Mouse (Mus musculus): ENCODE results near the gene Dclre1a. TPM values are rescaled to one million over a fixed set of nuclear protein-coding genes. Genes with fewer than 3 reads are reported as not detected.

Gene Dclre1a
- 10 to 100 TPM in 1 of 2 experiments, 1 to 10 TPM in 1; 8.9 to 14.3 TPM for total RNA-seq (2021)
- long read RNA-seq, experiment 1, full-length matches to known transcripts, result 3 of 13 reads
- long read RNA-seq, experiment 1, partial matches to known transcripts, result 3 of 13 reads
- long read RNA-seq, experiment 1, other reads (novel, unspliced or antisense), result 7 of 13 reads
- long read RNA-seq, experiment 2, full-length matches to known transcripts, result 2 of 11 reads
- long read RNA-seq, experiment 2, partial matches to known transcripts, result 2 of 11 reads
- long read RNA-seq, experiment 2, other reads (novel, unspliced or antisense), result 7 of 11 reads

GRCm38 (mm10) chr19:56547456-56548229 is at the start of gene Dclre1a:
Gene Dclre1a (minus strand): TSS chr19:56548222.
- intact Hi-C loops (cut with DNase I), result no loop called here
- no peak; the same call in none of the 2 replicates for TF ChIP-seq CTCF (IDR thresholded peaks at IDR 0.05)
- H3K27ac ChIP-seq, result peak within 1 kb of the TSS; percentile 96
- peak within 1 kb of the TSS; percentile 96 for H3K4me3 ChIP-seq
- peak; percentile 62 to 65 for DNase-seq (ENCODE audit: extremely low spot score in 1 of 2, low spot score in 2 of 2)

DNA sequence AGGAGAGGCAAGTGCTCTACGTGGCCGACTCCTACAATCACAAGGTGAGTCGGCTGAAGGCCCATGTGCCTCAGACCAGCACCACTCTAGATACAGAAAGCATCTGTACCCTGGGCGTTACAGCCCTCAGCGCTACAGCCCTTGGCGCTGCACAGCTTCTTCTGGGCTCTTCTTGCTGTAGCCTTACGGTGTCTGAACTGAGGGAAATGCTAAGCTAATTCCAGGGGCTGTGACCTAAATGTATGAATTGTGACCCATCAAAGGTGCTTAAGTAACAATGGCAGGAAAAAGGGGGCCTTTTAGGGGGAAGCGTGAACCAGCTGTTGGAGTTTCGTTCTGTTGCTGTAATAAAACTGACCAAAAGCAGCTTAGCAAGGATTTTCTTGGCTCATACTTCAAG is 44.5 kb upstream of the Dclre1a start:
- H3K27ac ChIP-seq, result no peak overlapping the region
- no peak for DNase-seq (ENCODE audit: extremely low spot score in 1 of 2, low spot score in 2 of 2)
- no peak for TF ChIP-seq CTCF (IDR thresholded peaks at IDR 0.05)
- intact Hi-C loops (cut with DNase I), result no loop called here
- no peak overlapping the region for H3K4me3 ChIP-seq

DNA sequence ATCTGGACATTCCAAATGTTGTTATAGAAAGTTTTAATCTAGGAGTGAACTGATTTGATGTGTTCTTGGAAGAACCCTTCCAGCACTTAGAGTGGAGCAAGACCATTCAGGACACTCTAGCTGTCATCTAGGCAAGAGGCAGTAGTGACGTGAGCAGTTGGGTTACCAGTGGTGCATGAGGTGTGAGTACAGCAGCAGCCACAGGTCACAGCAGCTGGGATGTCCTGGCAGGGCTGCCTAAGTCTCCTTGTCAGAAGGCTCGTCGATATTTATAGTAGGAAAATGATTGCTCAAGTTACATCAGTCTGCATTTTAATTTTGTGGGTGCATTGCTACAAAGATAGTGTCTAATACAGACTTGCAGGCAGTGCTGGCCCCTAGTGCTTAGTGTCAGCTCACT is 42.2 kb upstream of the Dclre1a start:
- DNase-seq (ENCODE audit: extremely low spot score in 1 of 2, low spot score in 2 of 2), result no peak
- intact Hi-C loops (cut with DNase I), result no loop called here
- no peak for TF ChIP-seq CTCF (IDR thresholded peaks at IDR 0.05)
- no peak overlapping the region for H3K27ac ChIP-seq
- H3K4me3 ChIP-seq, result no peak overlapping the region

- DNase-seq (ENCODE audit: extremely low spot score in 1 of 2, low spot score in 2 of 2), result no peak
- TF ChIP-seq CTCF (IDR thresholded peaks at IDR 0.05), result no peak
- no peak overlapping the region for H3K27ac ChIP-seq
- intact Hi-C loops (cut with DNase I), result loop anchor here (5.0 kb wide), 1 partner anchor 133 kb away; the partner anchor contains the start of gene Adrb1
- no peak overlapping the region for H3K4me3 ChIP-seq
Measured at GRCm38 (mm10) chr19:56589455-56589854, 41.4 kb upstream of the Dclre1a start.

DNA sequence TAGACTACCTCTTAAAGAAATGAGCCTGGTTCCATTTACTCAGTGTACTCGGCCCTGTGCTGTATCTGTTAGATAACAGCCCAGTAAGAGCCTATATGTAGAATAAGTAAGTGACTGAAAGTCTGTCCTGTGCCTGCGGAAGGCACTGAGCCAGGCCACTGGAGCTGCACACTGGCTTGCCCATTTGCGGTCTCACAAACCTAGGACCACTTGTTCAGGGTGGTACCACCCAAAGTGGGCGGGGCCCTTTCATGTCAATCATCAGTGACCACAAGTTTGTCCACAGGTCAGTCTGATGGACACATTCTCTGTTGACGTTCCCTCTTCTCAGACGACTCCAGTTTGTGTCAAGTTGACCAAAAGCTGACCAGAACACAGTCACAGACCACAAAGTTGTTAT is 41.0 kb upstream of the Dclre1a start:
- no peak overlapping the region for H3K4me3 ChIP-seq
- intact Hi-C loops (cut with DNase I), result loop anchor here (5.0 kb wide), 1 partner anchor 133 kb away; the partner anchor contains the start of gene Adrb1
- peak overlapping the region; percentile 65 for H3K27ac ChIP-seq
- TF ChIP-seq CTCF (IDR thresholded peaks at IDR 0.05), result no peak
- DNase-seq (ENCODE audit: extremely low spot score in 1 of 2, low spot score in 2 of 2), result no peak

DNA sequence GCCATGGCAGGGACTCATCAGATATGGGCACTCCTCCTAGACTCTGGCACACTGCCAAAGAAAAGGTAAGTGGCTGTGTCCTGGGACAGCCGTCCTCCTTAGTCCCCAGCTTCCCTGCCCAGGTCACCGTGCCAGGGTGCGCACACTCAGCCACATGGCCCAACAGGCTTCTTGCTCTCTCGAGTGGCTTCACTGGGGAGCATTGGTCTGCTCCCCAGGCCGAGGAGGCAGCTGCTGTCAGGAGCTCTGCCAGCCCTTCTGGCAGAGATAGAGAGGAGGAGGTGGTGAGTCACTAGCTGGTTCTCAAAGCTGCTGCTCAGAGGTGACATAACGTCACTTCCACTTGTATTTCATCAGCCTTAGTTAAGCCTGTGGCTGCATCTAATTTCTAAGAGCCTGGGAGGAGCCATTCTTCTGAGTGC is 40.2 kb upstream of the Dclre1a start:
- peak; percentile 51 to 68 for DNase-seq (ENCODE audit: extremely low spot score in 1 of 2, low spot score in 2 of 2)
- Histone ChIP-seq H3K4me3 (no peak overlapping the region), H3K27ac (peak overlapping the region; percentile 20; the same call in 1 of the 2 replicates)
- TF ChIP-seq CTCF (IDR thresholded peaks at IDR 0.05), result no peak
- intact Hi-C loops (cut with DNase I), result loop anchor here (5.0 kb wide), 1 partner anchor 134 kb away; the partner anchor contains the start of gene Adrb1

DNA sequence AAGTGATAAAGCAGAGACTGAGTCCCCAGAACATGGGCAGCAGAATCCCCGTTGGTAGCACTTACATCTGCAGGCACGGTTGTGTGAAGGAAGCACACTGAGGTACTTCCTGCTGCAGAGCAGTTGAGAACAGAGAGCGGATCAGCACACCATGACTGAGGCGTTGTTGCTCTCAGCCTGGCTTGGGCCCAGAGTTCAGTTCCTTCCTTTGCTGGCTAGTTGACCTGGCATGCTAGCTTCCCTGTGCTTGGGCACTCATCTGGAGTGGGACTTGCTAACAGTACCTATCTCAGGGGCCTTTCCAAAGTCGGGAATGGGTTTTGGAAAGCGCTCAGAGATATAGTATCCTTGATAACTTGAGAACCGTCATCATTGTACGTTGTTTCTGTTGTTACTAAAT is 38.3 kb upstream of the Dclre1a start:
- intact Hi-C loops (cut with DNase I), result loop anchor here (5.0 kb wide), 1 partner anchor 136 kb away; the partner anchor contains the start of gene Adrb1
- Histone ChIP-seq H3K4me3 (no peak overlapping the region), H3K27ac (no peak overlapping the region)
- no peak for DNase-seq (ENCODE audit: extremely low spot score in 1 of 2, low spot score in 2 of 2)
- no peak for TF ChIP-seq CTCF (IDR thresholded peaks at IDR 0.05)

DNA sequence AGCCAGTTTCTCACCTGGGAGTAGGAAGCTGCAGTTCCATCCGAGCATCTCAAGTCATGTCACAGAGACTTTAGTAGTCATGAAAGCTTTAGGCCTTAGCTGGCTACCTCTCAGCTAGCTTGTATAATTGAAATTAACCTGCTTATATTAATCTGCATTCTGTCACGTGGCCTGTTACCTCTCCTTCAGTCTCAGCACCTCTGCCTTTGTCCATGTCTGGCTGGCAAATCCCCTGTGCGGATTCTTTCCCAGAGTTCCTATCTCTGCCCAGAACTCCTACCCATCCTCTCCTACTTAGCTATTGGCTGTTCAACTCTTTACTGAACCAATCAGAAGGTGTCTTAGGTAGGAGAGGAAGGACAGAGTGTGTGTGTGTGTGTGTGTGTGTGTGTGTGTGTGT is 36.3 kb upstream of the Dclre1a start:
- no peak overlapping the region for H3K4me3 ChIP-seq
- DNase-seq (ENCODE audit: extremely low spot score in 1 of 2, low spot score in 2 of 2), result peak in 1 of 2 experiments; percentile 6
- no peak for TF ChIP-seq CTCF (IDR thresholded peaks at IDR 0.05)
- intact Hi-C loops (cut with DNase I), result no loop called here
- no peak overlapping the region for H3K27ac ChIP-seq

- peak in 1 of 2 experiments; percentile 10 for DNase-seq (ENCODE audit: extremely low spot score in 1 of 2, low spot score in 2 of 2)
- Histone ChIP-seq H3K4me3 (no peak overlapping the region), H3K27ac (no peak overlapping the region)
- TF ChIP-seq CTCF (IDR thresholded peaks at IDR 0.05), result no peak
- intact Hi-C loops (cut with DNase I), result no loop called here
Measured at GRCm38 (mm10) chr19:56583785-56584184, 35.8 kb upstream of the Dclre1a start.

DNA sequence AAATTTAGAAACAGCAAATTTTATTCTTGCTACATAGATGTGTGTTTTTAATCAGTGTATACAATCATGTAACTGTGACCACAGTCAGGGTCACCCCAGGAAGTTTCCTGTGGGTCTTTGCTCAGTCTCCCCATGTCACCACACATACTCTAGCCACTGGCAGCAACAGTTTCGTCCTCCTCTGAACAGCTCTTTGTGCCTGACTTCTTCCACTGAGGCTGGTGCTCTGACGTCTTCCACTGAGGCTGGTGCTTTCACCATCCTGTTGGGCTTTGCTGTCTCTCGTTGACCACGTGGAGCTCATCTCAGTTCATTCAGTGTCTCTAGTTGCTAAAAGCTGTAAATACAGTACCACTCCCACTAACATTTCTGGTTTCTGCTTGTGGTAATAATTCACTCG is 34.0 kb upstream of the Dclre1a start:
- no peak overlapping the region for H3K4me3 ChIP-seq
- DNase-seq (ENCODE audit: extremely low spot score in 1 of 2, low spot score in 2 of 2), result no peak
- no peak for TF ChIP-seq CTCF (IDR thresholded peaks at IDR 0.05)
- no peak overlapping the region for H3K27ac ChIP-seq
- intact Hi-C loops (cut with DNase I), result no loop called here

GRCm38 (mm10) chr19:56577801-56578200 is 29.8 kb upstream of the Dclre1a start:
- DNase-seq (ENCODE audit: extremely low spot score in 1 of 2, low spot score in 2 of 2), result no peak
- H3K4me3 ChIP-seq, result no peak overlapping the region
- TF ChIP-seq CTCF (IDR thresholded peaks at IDR 0.05), result no peak
- intact Hi-C loops (cut with DNase I), result no loop called here
- no peak overlapping the region for H3K27ac ChIP-seq

- intact Hi-C loops (cut with DNase I), result no loop called here
Measured at GRCm38 (mm10) chr19:56573184-56573583, 25.2 kb upstream of the Dclre1a start.

More at GRCm38 (mm10) chr19:56573184-56573583, 25.2 kb upstream of the Dclre1a start:
- no peak; the same call in 1 of the 2 replicates for TF ChIP-seq CTCF (IDR thresholded peaks at IDR 0.05)
- Histone ChIP-seq H3K27ac (no peak overlapping the region; the same call in 1 of the 2 replicates), H3K4me3 (no peak overlapping the region)
- peak; percentile 45 for DNase-seq (ENCODE audit: extremely low spot score in 1 of 2, low spot score in 2 of 2)
